Comparison of ENCODE assay signal across 21 mouse cellular contexts in genomic region chr3:108857124-108857470, GRCm38 (mm10). TPM values are rescaled to one million over a fixed set of nuclear protein-coding genes. Genes with fewer than 3 reads are reported as not detected.
DNase-seq lines count a peak whose midpoint lies in the region; ATAC-seq and TF ChIP-seq lines count a peak whose summit lies in the region.
"Had no signal": no experiment of that assay in that cellular context is flagged by ENCODE, and none has a peak within 500 bp of the region (broad histone marks: within the 10 kb centered on the region; RNA-seq: fewer than 3 reads in every experiment).

No protein-coding gene starts in this region.

- TF ChIP-seq RAD21 in CH12.LX (IDR thresholded peaks at IDR 0.05; ENCODE audit: low read depth, low read length), result no peak

- H3K36me3 ChIP-seq in midbrain, embryonic 11.5 days (ENCODE audit: control insufficient read depth, insufficient read depth, low read length), result no peaks in the 10 kb centered on the region
- H3K36me3 ChIP-seq in midbrain, embryonic 10.5 days, result no peaks in the 10 kb centered on the region
- no peaks in the 10 kb centered on the region for H3K36me3 ChIP-seq in CH12.LX (replicated peaks in 1 of 2; ENCODE audit: control insufficient read depth in 1 of 2, insufficient read depth in 1 of 2, low read length in 1 of 2)
- H3K36me3 ChIP-seq: embryonic facial prominence, embryonic 12.5 days; forebrain, embryonic 15.5 days; heart, embryonic 13.5 days; hindbrain, embryonic 15.5 days had no signal

- H3K27ac ChIP-seq in layer of hippocampus, adult 2 months, result peak overlapping the region; percentile 89; the same call in 1 of the 2 replicates
- H3K27ac ChIP-seq in midbrain, embryonic 11.5 days (ENCODE audit: low read depth, low read length), result no peak overlapping the region
- no peak overlapping the region for H3K27ac ChIP-seq in midbrain, embryonic 10.5 days (replicated peaks)
- H3K27ac ChIP-seq in CH12.LX (ENCODE audit: insufficient read depth, low read depth), result no peak overlapping the region; the same call in 1 of the 2 replicates
- H3K27ac ChIP-seq in brown adipose tissue, adult 24 weeks (replicated peaks; ENCODE audit: low read depth, low read length), result 0 out of 2 replicates have a peak overlapping the region, but pooled peaks have one; percentile 0
- H3K27ac ChIP-seq: hindbrain, embryonic 15.5 days had no signal

- H3K4me1 ChIP-seq in midbrain, embryonic 11.5 days (ENCODE audit: control insufficient read depth, insufficient read depth, low read length), result peaks cover 10% of the 10 kb centered on the region; the same call in 1 of the 2 replicates
- H3K4me1 ChIP-seq in midbrain, embryonic 10.5 days, result peaks cover 42% of the 10 kb centered on the region
- peaks cover 22 to 59% of the 10 kb centered on the region in 2 experiments for H3K4me1 ChIP-seq in CH12.LX (ENCODE audit: control insufficient read depth in 1 of 2, insufficient read depth in 2 of 2)
- peaks cover 3% of the 10 kb centered on the region; the same call in 1 of the 2 replicates for H3K4me1 ChIP-seq in brown adipose tissue, adult 24 weeks (ENCODE audit: control insufficient read depth, insufficient read depth, insufficient read length, low read length)

- H3K79me2 ChIP-seq in CH12.LX (replicated peaks; ENCODE audit: control insufficient read depth, extremely low read depth, insufficient read depth, poor library complexity, severe bottlenecking), result no peaks in the 10 kb centered on the region

- H3K27me3 ChIP-seq in midbrain, embryonic 11.5 days (ENCODE audit: control insufficient read depth, insufficient read depth, low read length), result no peaks in the 10 kb centered on the region
- H3K27me3 ChIP-seq in midbrain, embryonic 10.5 days (ENCODE audit: low read depth, poor library complexity, severe bottlenecking), result no peaks in the 10 kb centered on the region
- no peaks in the 10 kb centered on the region for H3K27me3 ChIP-seq in CH12.LX (replicated peaks)
- H3K27me3 ChIP-seq: embryonic facial prominence, embryonic 12.5 days; forebrain, embryonic 15.5 days; heart, embryonic 13.5 days; hindbrain, embryonic 15.5 days; Patski had no signal

- H3K4me3 ChIP-seq in layer of hippocampus, adult 2 months, result no peak overlapping the region
- H3K4me3 ChIP-seq in midbrain, embryonic 11.5 days (ENCODE audit: low read depth, low read length), result no peak overlapping the region
- no peak overlapping the region for H3K4me3 ChIP-seq in midbrain, embryonic 10.5 days
- H3K4me3 ChIP-seq in CH12.LX (replicated peaks in 1 of 3; ENCODE audit: low read depth in 2 of 3, low read length in 2 of 3, poor library complexity in 1 of 3), result no peak overlapping the region
- H3K4me3 ChIP-seq in brown adipose tissue, adult 24 weeks (ENCODE audit: insufficient read depth, low read depth, low read length), result no peak overlapping the region
- H3K4me3 ChIP-seq: embryonic facial prominence, embryonic 12.5 days; forebrain, embryonic 15.5 days; heart, embryonic 13.5 days; hindbrain, embryonic 15.5 days had no signal

- no peak for DNase-seq in layer of hippocampus, adult 2 months (ENCODE audit: low spot score in 2 of 2)
- DNase-seq in layer of hippocampus, adult 9-11 months, result no peak
- peak; percentile 82 for DNase-seq in midbrain, embryonic 11.5 days (ENCODE audit: low spot score, missing footprints)
- no peak for DNase-seq in midbrain, embryonic 10.5 days (ENCODE audit: low spot score)
- DNase-seq in CH12.LX (ENCODE audit: extremely low read depth), result no peak
- DNase-seq: adrenal gland, adult 2 months; adrenal gland, postnatal 25 days; gastrocnemius, postnatal 14 days; heart, postnatal 36 days had no signal

- in situ Hi-C loops in CH12.LX (cut with MboI; ENCODE audit: low pct_ligation_motif_present, low pct_unique_long_range_greater_than_20kb, low sequenced_read_pairs), result loop anchor here (5.0 kb wide), 1 partner anchor 45 kb away; no protein-coding TSS in a partner anchor

- no peak for TF ChIP-seq CTCF in layer of hippocampus, adult 2 months (conservative IDR thresholded peaks at IDR 0.05)
- TF ChIP-seq CTCF in CH12.LX (conservative IDR thresholded peaks at IDR 0.05 in 1 of 2, IDR thresholded peaks at IDR 0.05 in 1 of 2; ENCODE audit: low read depth in 2 of 2, low read length in 2 of 2), result no peak

- TF ChIP-seq POLR2A in CH12.LX (IDR thresholded peaks at IDR 0.05; ENCODE audit: low read depth, low read length), result no peak

- ATAC-seq in midbrain, embryonic 11.5 days (ENCODE audit: low FRiP score), result no peak
- no peak for ATAC-seq in frontal cortex, adult (ENCODE audit: low TSS enrichment)
- ATAC-seq: forebrain, embryonic 15.5 days; Patski had no signal

- no peak for TF ChIP-seq EP300 in CH12.LX (IDR thresholded peaks at IDR 0.05; ENCODE audit: low read length)

- no peak overlapping the region for H3K4me2 ChIP-seq in midbrain, embryonic 11.5 days
- 0 out of 2 replicates have a peak overlapping the region, but pooled peaks have one; percentile 22 for H3K4me2 ChIP-seq in CH12.LX (ENCODE audit: insufficient read depth, low read depth, poor library complexity, severe bottlenecking)
- H3K4me2 ChIP-seq: embryonic facial prominence, embryonic 12.5 days; forebrain, embryonic 15.5 days; hindbrain, embryonic 15.5 days had no signal

- no peak overlapping the region for H3K9ac ChIP-seq in midbrain, embryonic 11.5 days (ENCODE audit: low read length)
- 0 out of 2 replicates have a peak overlapping the region, but pooled peaks have one; percentile 4 for H3K9ac ChIP-seq in CH12.LX (ENCODE audit: insufficient read depth, low read depth)
- H3K9ac ChIP-seq: embryonic facial prominence, embryonic 12.5 days; forebrain, embryonic 15.5 days; heart, embryonic 13.5 days; hindbrain, embryonic 15.5 days had no signal

- 24% methylated on average over 3 of the region's 3 CpGs for WGBS in midbrain, embryonic 11.5 days
- WGBS in midbrain, embryonic 10.5 days, result 27% methylated on average over 3 of the region's 3 CpGs

- dilution Hi-C loops in CH12.LX (cut with MboI; ENCODE audit: extremely low pct_ligation_motif_present, extremely low pct_unique_long_range_greater_than_20kb, low sequenced_read_pairs), result no loop called here

- H3K9me3 ChIP-seq in midbrain, embryonic 11.5 days (ENCODE audit: control insufficient read depth, low read length), result no peaks in the 10 kb centered on the region
- H3K9me3 ChIP-seq in midbrain, embryonic 10.5 days (replicated peaks), result no peaks in the 10 kb centered on the region
- no peaks in the 10 kb centered on the region for H3K9me3 ChIP-seq in CH12.LX (replicated peaks; ENCODE audit: low read length)
- H3K9me3 ChIP-seq: embryonic facial prominence, embryonic 12.5 days; forebrain, embryonic 15.5 days; heart, embryonic 13.5 days; hindbrain, embryonic 15.5 days had no signal

TF ChIP-seq in CH12.LX, 34 proteins besides CTCF, POLR2A, EP300 and RAD21:
- TF ChIP-seq MAX (IDR thresholded peaks at IDR 0.05; ENCODE audit: low read length) (no peak), JUND (conservative IDR thresholded peaks at IDR 0.05; ENCODE audit: low read depth, low read length) (no peak), SIN3A (IDR thresholded peaks at IDR 0.05; ENCODE audit: low read length) (no peak)

RNA-seq across cellular contexts. Expression of gene Stxbp3, which starts 16.8 kb away (rescaled TPM):
- total RNA-seq in layer of hippocampus, adult 2 months (2021), result 10 to 100 TPM; 25.1 to 27.8 TPM
- 23.7 and 25.7 TPM in 2 replicates for polyA plus RNA-seq in midbrain, embryonic 11.5 days (2014; fragmentation: Nextera tagmentation; extraction: Ambion mirVana)
- 24.1 and 26.7 TPM in 2 replicates for polyA plus RNA-seq in midbrain, embryonic 10.5 days (2016; fragmentation: Nextera tagmentation; extraction: Ambion mirVana)
- total RNA-seq in CH12.LX (2012; rRNA removed) (14.5 and 21.5 TPM in 2 replicates), CH12.LX (2014; rRNA removed) (14.4 and 16.7 TPM in 2 replicates)
- polyA plus RNA-seq in CH12.LX (2012; ENCODE audit: insufficient read length, low read depth), result 12.1 and 16.7 TPM in 2 replicates
- polyA plus RNA-seq in brown adipose tissue, adult 24 weeks (2012; ENCODE audit: insufficient read depth, insufficient read length, missing spikeins), result 21.5 and 25.5 TPM in 2 replicates

RNA-seq across cellular contexts. Expression of gene Fndc7, which starts 32.7 kb away (rescaled TPM):
- total RNA-seq in layer of hippocampus, adult 2 months (2021), result under 1 TPM in 1 of 2 experiments, not detected in 1; 0.15 TPM
- polyA plus RNA-seq in midbrain, embryonic 11.5 days (2014; fragmentation: Nextera tagmentation; extraction: Ambion mirVana), result 0.11 TPM in 1 of 2 replicates, not detected in the other
- polyA plus RNA-seq in midbrain, embryonic 10.5 days (2016; fragmentation: Nextera tagmentation; extraction: Ambion mirVana), result 0.06 TPM in 1 of 2 replicates, not detected in the other
- total RNA-seq in CH12.LX (2012; rRNA removed) (0.42 and 0.81 TPM in 2 replicates), CH12.LX (2014; rRNA removed) (1.1 TPM in 2 replicates)
- 0.57 and 0.61 TPM in 2 replicates for polyA plus RNA-seq in CH12.LX (2012; ENCODE audit: insufficient read length, low read depth)
- polyA plus RNA-seq in brown adipose tissue, adult 24 weeks (2012; ENCODE audit: insufficient read depth, insufficient read length, missing spikeins), result 0.38 TPM in 1 of 2 replicates, not detected in the other
- total RNA-seq: gastrocnemius, adult 18-20 months; MEL had no signal
- polyA plus RNA-seq: forebrain, embryonic 11.5 days; forebrain, embryonic 15.5 days; heart, postnatal 0 days; hindbrain, embryonic 11.5 days had no signal

RNA-seq across cellular contexts. Expression of gene Prpf38b, which starts 54.4 kb away (rescaled TPM):
- 10 to 100 TPM; 51.9 to 53.1 TPM for total RNA-seq in layer of hippocampus, adult 2 months (2021)
- 61.1 and 74.3 TPM in 2 replicates for polyA plus RNA-seq in midbrain, embryonic 11.5 days (2014; fragmentation: Nextera tagmentation; extraction: Ambion mirVana)
- polyA plus RNA-seq in midbrain, embryonic 10.5 days (2016; fragmentation: Nextera tagmentation; extraction: Ambion mirVana), result 67.2 and 68.3 TPM in 2 replicates
- total RNA-seq in CH12.LX (2012; rRNA removed), result 42.6 and 47.4 TPM in 2 replicates
- 42.9 and 55.9 TPM in 2 replicates for total RNA-seq in CH12.LX (2014; rRNA removed)
- 177 and 193 TPM in 2 replicates for polyA plus RNA-seq in CH12.LX (2012; ENCODE audit: insufficient read length, low read depth)
- polyA plus RNA-seq in brown adipose tissue, adult 24 weeks (2012; ENCODE audit: insufficient read depth, insufficient read length, missing spikeins), result 35.9 and 75.7 TPM in 2 replicates

Comparison
In these comparisons a context has a peak if more than half of its experiments do, and no peak if none do; other contexts are left out.
1. H3K27ac ChIP-seq: peak in layer of hippocampus, adult 2 months (single experiment) and brown adipose tissue, adult 24 weeks (single experiment); none in midbrain, embryonic 11.5 days (single experiment), midbrain, embryonic 10.5 days (single experiment) and CH12.LX (single experiment).